Mouse (Mus musculus) thymus, postnatal 25 days (tissue): Measurements from ENCODE around the gene Snx29.

Experiments used
- DNase-seq: peaks from one replicate; pipeline ENCODE4 v3.0.0; 2022

The Snx29 gene

DNA sequence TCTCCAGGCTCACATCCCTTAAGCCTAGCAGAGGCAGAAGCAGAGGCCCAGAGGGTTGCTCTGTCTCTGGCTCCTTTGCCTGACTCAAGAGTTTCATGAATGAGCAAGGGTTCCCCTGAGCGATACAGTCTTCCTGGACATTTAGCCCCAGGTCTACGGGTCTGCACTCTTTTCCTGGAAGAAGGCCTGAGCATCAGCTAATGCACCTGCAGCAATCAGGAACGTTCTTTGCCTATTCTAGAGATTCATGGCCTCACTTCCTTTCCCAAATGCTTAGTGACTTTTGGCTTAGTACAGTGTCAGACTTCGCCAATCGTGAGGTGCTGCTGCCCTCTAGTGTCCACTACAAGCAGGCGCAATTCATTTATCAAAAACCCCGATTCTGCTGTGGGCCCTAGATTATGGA, 95.5 kb downstream of the Snx29 start:
- peak; percentile 57 for DNase-seq

DNA sequence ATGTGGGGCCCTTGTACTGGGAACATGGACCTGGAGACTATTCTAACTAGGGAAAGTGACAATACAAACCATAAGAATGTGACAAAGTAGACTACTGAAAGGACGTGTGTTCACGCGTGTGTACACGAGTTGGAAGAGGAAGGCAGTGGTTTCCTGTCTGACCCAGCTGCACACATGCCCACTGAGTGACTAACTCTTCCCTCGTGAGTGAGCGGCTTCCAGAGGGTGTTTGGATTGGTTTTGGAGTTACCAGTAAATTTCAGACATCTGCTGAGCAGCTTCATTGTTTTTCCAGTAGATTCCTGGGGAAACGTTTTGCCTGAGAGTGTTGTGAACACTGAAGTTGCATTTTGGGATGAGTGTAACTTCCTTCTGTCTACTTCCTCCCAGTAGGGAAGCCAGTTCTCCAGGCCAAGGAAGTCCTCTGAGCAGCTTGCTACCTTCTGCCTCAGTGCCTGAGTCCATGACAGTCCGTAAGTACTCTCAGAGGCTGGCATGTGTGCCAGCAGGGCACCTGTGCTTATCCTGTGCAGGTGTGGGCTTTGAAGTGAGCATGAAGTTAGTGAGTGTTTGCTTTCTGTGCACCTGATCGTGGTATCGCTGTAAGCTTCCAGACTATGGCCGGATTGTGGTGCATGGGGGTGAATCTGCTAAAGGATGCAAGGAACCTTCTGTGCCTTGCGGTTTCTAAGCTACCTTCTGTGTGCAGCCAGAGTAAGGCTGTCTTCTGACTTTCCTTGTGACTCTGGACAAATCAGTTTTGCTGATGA, 97.8 kb downstream of the Snx29 start:
- DNase-seq: peak; percentile 45

DNA sequence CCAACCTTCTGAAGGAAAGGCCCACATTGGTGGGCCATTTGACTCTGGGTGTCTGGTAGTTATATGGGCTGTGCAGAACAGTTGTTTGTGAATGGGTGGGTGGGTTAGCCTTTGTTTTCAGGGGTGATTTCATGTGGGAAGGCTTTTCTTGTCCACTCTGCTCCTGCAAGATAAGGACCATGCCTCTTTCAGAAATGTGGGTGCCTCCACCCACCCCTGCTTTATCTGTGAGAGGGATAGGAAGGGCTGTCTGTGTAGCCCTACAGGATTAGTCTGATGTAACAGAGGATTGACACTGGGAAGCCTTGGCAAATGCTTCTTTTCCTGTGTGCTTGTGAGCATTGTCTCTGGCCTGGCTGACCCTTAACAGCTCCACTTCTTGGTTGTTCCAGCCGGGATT, 99.5 kb downstream of the Snx29 start:
- no peak for DNase-seq

DNA sequence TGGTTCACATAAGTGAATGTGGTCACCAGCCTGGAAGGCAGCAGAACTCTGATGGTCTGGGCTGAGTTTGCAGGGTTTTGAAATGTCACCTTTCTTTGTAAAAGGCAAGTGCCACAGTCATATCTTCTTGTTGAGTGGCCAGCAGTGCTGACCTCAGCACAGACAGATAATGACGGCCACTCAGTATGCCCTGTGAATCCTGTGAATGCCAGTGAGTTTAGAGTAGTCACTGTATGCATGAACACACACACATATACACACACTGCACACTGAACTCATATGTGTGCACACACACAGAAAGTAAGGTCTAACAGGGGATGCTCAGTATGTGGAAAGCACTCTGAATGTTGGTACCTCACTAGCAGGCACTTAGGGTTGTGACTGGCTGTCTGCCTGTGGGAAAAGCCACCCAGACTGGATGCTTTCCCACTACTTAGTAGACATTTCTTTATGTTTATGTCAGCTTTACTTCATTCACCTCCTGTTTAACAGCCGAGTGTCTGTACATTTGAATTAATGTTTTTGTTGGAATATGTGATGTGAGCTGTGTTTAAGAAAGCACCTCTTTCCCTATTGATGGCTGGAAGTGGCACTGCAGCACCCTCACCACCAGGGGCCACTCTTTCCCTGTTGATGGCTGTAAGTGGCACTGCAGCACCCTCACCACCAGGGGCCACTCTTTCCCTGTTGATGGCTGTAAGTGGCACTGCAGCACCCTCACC, 100.3 kb downstream of the Snx29 start:
- DNase-seq: no peak

DNA sequence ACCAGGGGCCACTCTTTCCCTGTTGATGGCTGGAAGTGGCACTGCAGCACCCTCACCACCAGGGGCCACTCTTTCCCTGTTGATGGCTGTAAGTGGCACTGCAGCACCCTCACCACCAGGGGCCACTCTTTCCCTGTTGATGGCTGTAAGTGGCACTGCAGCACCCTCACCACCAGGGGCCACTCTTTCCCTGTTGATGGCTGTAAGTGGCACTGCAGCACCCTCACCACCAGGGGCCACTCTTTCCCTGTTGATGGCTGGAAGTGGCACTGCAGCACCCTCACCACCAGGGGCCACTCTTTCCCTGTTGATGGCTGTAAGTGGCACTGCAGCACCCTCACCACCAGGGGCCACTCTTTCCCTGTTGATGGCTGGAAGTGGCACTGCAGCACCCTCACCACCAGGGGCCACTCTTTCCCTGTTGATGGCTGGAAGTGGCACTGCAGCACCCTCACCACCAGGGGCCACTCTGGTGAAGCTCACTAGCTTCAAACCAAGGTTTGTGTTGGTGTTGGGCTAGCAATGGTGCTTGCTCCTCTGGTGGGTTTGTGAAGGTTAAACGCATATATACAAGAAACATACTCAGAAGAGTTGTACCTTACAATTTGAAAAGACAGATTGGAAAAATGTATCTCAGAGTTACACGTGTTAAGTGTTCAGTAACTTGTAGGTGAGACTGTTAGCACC, 101.0 kb downstream of the Snx29 start:
- peak; percentile 50 for DNase-seq

DNA sequence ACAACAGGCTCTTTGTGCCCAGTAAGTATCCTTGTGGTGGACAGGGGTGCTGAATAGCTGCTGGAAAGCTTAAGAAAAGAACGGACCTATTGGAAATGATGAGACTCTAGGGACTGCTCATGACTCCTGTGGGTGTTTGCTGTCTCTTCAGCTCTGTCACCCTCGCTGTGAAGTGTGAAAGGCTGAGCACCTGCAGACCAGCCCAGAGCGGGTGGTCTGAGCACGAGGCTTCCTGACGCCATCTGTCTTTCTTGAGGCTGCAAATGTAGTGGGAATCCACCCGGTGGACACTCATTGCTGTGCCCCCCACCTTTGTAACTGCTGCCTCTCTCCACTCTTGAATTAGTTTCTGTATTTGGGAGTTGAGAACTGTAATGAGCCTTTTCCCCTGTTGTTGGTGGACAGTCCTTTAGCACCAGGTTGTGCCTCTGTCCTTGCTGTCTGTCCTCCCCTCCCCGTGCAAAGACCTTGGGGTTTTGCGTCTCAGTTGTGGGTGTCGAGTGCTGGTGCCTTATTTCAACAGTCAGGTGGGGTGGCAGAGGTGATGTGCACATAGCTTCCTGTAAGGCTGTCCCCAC, 101.9 kb downstream of the Snx29 start:
- no peak for DNase-seq

DNA sequence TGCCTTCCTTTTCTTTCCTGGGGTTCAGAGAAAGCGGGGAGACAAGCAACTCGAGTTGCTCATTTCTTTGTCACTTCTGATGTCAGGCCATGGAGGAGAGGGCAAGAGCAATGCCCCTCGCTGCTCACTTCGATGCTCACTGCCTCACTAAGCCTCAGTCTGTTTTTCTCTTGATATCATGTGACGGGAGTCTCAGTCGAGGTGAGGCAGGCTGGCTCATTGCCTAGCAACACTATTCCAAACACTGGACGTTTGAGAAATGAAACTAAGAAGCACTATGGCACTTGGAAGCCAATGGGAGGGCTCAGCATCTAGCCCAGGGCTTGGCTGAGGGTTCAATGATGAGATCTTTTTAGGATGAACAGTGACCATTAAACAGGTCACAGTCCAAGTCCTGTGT, 102.6 kb downstream of the Snx29 start:
- no peak for DNase-seq

DNA sequence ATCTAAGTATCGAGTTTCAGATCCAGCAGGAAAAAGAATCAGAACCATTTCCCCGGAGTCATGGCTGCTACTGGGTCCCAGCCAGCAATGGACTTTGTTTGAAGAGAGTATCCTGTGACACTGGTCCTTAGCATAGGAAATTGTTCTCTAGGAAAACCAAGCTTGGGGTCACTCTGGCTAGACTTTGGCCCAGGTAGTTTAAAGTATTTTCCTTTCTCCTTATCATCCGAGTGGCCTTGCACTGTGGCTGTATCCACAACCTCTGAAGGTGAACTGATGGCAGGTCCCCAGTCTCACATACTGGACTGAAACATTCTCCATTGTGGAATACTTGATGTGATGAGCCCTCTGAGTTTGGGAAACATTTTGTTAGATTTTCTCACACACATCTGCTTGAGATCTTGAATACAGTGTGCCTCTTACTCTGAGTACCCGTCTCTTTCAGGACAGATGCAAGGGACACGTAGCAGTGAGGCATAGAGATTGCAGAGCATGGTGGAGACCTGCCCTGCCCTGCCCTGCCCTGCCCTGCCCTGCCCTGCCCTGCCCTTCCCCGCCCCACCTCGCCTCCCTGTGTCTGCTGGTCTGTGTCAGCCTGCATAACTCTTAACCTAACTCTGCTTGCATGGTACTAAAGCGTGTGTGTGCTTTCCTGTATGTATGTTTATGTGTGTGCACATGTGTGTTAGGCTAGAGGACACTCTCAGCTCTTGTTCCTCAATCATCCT, 104.3 kb downstream of the Snx29 start:
- DNase-seq: no peak

DNA sequence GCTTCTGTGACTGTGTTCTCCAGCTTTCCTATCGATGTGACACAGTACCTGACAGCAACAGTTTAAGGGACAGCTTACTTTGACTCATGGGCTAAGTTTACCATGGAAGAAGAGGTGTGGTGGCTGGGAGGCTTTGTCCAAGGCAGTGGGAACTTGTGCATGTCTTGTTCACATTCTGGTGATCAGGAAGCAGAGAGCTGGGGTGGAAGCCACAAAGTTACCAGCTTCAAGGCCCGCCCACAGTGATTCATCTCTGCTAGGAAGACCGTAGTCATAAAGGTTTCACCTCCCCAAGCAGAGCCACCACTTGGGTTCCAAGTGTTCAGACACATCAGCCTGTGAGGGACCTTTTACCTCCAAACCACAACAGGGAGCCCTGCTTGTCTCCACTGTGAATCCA, 107.1 kb downstream of the Snx29 start:
- no peak for DNase-seq

DNA sequence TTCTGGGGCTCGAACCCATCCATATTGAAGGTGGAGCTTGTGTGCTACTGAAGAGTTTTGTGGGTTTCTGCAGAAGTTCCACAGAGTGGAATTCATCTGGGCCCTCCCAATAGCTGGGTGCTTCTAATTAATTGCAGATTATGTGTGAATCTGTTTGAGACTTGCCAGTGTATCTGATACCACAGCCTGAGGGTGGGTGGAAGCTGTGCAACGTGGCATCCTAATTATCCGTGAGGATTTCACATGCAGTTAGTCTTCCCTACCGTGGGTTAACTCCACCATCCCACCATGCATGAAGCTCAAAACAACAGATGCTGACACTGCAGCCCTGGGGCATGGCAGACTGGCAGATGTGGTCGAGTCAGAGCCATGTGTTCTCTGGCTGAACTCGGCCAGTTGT, 107.8 kb downstream of the Snx29 start:
- DNase-seq: no peak

DNA sequence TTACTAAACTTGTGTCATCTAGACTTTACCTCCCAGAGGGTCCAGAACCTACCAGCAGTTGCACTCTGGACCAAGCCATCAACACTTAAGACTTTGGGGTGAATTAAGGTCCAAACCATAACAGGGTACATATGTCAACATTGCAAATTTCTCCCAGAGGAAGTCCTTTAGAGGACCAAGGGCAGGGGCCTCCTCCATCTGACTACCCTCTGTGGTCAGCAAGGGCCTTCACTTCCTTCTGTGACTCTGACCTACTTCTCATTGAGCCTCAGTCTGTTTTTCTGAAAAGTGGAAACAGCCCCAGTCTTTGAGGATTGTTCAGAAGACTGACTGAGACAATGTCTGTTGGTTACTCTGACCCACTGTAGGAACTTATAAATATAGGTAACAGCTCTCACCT, 111.1 kb downstream of the Snx29 start:
- no peak for DNase-seq

DNA sequence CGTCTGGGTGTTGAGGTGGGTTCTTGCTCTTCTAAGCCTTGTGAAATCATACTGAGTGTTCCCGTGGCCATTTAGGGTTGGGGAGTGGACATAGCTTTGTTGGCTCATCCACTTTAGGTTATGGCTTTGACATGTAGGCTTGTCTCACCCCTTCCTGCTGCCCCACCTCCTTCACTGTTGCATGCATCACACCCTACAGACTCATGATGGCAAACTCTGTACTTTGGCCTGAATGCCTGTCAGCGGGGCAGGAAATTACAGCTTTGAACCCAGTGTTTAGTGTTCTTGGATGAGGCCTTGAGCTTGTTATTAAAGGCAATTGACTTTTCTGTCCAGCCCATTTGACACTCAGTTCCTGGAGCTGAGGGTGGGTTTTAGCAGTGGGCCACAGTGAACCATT, 114.9 kb downstream of the Snx29 start:
- DNase-seq: no peak

DNA sequence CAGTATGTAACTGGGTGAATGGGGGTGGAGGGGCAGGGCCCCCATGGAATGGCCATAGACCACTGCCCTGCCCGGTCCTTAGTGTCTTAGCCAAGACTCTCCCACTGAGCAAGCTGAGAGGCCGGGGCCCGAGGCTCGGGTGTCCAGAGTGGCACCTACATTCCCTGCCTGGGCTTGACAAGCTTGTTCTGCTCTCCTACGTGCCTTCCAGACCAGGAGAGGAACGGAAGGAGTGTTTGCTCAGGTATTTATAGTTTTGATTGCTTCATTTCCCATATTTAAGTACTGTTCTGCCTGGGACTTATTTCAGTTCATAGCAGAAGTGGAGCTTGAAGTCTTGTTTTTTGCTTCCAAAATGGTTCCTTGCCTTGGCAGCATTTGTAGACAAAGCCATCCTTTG, 116.7 kb downstream of the Snx29 start:
- DNase-seq: no peak

DNA sequence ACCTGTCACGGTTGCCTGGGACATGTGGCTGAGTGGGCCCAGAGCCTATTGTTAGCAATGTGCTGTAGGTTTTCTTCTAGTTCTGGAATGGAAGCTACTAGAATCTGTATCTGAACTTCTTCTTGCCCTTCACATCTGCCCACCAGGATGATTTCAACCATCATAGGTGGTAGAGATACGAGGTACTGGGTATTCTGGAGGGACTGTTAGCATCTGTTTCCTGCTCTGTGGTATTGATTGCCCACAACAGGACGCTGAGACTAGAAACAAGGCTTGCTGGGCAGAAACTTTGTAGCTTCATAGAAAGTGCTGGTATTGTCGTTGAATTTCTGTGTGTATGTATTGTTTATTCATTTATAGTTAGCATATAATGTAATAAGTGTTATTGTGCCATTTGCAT, 118.9 kb downstream of the Snx29 start:
- no peak for DNase-seq

DNA sequence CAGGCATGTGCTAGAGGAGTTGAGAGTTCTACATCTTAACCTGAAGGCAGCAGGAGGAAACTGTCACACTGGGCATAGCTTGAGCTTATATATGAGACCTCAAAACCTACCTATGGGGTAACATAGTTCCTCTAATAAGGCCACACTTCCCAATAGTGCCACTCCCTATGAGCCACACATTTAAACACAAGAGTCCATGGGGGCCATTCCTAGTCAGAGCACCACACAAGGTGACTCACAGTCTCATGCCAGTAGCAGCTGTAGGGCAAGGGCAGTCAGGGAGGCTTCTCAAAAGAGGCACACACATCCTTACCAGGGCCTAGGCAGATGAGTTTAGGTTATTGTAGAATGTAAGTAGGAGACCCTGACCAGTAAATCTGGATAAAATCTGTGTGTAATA, 119.8 kb downstream of the Snx29 start:
- no peak for DNase-seq

DNA sequence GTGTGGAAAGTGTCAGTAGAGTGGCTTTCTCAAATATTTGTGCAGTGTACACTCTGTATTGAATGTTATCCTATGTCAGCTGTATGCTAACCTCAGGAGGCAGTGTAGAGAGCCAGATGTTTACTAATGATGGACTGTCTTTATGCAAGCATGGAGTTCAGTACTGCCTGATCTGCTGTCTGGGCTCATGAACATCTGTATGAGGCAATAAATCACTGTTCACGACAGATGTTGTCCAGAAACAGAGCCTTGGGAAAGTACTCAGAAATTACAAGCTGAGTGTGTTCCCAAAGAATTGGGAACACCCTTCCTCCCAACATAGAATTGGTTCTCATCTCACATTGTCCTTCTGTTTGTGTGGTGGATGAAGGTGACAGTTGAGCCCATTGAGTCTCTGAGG, 121.9 kb downstream of the Snx29 start:
- DNase-seq: no peak

DNA sequence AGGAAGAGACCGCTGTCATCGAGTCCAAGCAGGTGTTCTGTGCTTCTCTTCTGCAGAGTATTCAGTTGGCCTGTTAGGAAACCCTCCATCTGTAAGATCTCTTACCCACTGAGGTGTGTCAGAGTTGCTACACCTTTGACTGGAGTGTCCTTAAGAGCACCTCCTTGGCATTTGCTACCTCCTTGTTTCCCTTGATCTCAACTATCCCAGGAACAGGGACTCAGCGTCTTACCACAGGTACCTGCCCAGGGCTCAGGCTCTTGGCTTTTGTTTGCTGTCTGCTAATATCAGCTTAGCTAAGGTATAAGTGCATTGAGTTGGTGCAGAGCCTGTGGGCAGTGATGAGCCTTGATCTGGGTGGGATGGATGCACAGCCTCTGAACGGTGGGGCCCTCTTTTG, 124.3 kb downstream of the Snx29 start:
- DNase-seq: no peak

DNA sequence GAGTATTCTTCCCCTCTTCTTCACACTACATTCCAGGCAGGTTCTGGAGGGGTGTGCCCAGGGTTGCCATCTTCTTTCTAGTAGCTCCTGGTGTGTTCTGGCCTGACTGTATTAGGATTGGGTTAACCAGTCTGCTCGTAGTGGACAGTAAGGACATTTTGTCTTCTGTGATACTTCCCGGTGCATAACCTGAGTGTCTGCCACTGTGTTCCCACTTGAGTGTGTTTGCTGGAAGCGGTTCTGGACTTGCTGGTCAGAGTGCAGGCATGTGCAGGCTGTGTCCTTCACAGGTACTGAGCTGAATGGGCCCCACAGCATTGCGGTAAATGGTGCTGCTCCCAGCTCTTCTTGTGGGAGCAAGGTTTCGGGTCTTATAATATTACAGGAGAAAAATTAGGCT, 125.2 kb downstream of the Snx29 start:
- DNase-seq: no peak

DNA sequence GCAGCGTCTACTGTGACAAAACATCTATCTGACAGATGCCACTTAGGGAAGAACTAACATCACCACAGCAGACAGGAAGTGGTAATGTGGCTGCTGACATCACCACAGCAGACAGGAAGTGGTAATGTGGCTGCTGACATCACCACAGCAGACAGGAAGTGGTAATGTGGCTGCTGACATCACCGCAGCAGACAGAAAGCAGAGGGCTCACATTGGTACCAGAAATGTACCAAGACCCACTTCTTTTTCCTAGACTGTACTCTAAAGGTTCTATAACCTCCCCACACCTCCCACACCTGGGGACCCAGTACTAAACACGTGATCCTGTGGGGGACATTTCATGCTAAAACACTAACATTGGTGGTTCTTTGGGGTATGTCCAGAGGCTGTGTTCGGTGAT, 126.0 kb downstream of the Snx29 start:
- peak; percentile 39 for DNase-seq

DNA sequence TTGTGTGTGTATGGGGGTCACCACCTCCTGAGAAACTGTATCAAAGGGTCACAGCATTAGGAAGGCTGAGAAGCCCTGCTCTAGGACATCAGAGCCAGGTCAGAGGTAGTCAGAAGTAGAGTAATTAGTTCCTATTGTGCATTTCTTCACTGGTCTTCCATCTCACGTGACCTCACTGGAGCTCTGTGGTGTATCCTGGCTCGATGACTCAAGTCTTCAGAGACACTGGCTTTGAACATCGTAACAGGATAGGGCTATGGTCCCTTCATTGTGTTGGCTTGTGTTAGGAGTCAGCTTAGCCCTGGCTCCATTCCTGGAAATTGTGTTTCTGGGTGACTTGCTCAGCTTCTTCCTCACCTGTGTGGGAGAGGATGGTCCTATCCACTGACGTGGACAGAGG, 126.6 kb downstream of the Snx29 start:
- no peak for DNase-seq

DNA sequence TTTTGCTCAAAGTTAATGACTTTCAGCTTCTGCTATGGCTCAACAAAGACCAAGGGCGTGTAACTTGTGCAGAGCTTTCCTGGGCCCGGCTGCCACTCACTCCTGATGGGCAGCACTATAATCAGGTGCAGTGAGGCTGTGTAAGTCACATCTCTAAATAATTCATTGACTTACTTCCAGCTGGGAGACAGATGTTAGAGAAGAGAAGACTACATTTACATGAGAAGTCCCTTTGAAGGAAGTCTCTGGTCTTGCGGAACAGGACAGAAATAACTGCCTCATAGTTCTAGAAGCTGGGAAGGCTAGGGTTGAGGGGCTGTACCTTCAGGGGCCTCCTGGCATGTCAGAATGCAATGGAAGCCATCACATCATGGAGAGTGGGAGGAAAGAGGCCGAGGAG, 127.9 kb downstream of the Snx29 start:
- no peak for DNase-seq

DNA sequence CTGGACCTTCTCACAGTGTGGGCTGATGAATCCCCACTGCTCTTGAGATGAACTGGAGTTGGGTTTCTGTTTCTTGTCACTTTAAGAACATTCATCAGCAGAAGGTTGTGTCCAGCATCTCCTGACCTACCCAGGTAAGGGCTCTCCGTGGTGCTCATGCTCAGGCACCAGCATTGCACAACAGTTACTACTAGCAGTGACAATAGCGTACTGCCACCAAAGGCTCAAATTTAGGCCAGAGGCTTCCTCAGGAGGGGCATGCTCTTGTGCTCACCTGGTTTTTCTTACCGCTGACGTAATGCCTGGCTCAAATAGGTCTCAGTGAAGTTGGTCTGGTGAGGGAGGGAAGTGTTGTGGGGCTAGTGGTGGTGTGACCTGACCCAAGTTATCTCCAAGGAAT, 132.2 kb downstream of the Snx29 start:
- DNase-seq: no peak

DNA sequence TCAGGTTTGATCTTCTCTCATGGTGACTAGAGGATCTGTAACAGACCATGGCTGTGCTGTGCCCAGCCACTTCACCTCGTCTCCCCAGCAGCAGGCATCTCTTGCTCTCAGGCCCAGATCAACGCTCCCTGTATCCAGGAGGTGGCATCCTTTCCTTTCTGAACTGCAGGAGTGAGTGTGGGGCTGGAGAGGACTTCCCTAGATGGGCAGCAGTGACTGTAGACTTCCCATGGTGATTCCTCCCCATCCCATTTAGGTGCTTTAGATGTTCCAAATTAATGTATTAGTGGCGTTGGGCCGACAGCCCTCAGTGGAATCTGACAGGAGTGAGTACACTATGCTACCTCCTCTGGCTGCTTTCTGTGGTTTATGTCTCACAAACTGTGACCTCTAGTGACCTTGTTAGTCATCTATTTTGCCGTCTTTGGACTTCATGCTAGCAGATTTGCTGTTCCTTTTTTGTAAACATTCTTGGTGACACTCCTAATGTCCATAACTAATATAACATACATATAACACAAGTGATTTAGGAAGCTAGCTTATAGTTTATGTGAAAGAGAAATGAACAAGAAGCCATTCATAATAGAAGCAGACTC, 132.9 kb downstream of the Snx29 start:
- DNase-seq: no peak
